9 mouse cellular contexts compared by ENCODE assay signal in the genomic region with DNA sequence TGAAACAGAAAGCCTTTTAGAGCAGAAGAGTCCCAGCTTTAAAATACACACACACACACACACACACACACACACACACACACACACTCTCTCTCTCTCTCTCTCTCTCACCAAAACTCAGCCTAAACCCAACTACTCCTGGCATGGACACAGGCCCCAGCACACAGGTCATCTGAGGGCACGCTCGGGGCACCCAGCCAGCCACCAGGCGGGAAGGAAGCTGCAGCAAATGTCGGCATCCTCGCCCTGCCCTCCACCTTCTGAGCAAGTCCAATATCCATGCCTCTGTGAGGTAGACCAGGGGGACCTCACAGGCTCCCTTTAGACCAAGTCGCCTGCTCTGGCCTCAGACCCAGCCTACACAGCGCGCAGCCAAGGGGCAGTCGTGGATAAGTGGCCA. TPM values are rescaled to one million over a fixed set of nuclear protein-coding genes. Genes with fewer than 3 reads are reported as not detected.
DNase-seq lines count a peak whose midpoint lies in the region; ATAC-seq lines count a peak whose summit lies in the region.
"Had no signal": no experiment of that assay in that cellular context is flagged by ENCODE, and none has a peak within 500 bp of the region (broad histone marks: within the 10 kb centered on the region; RNA-seq: fewer than 3 reads in every experiment).

No protein-coding gene starts in this region.

- no peaks in the 10 kb centered on the region for H3K27me3 ChIP-seq in hindbrain, embryonic 13.5 days
- no peaks in the 10 kb centered on the region for H3K27me3 ChIP-seq in forebrain, embryonic 13.5 days

- no peak overlapping the region for H3K27ac ChIP-seq in hindbrain, embryonic 13.5 days
- H3K27ac ChIP-seq in forebrain, embryonic 13.5 days: no peak overlapping the region

- H3K36me3 ChIP-seq in hindbrain, embryonic 13.5 days: peaks cover 5% of the 10 kb centered on the region; the same call in 1 of the 2 replicates
- 0 out of 2 replicates have a peak, but pooled peaks cover 8% of the 10 kb centered on the region for H3K36me3 ChIP-seq in forebrain, embryonic 13.5 days (ENCODE audit: poor library complexity, severe bottlenecking)

- ATAC-seq in erythroid progenitor cell, adult 5-6 weeks (replicated peaks; ENCODE audit: low FRiP score, poor library complexity, severe bottlenecking): 0 out of 2 replicates have a peak, but pooled peaks have one; percentile 35
- ATAC-seq in hindbrain, embryonic 13.5 days (ENCODE audit: low FRiP score): no peak
- no peak for ATAC-seq in forebrain, embryonic 13.5 days
- ATAC-seq: hindbrain, embryonic 16.5 days had no signal

- no peaks in the 10 kb centered on the region for H3K9me3 ChIP-seq in hindbrain, embryonic 13.5 days
- H3K9me3 ChIP-seq in forebrain, embryonic 13.5 days (replicated peaks): no peaks in the 10 kb centered on the region

- no peak overlapping the region for H3K4me2 ChIP-seq in hindbrain, embryonic 13.5 days
- no peak overlapping the region for H3K4me2 ChIP-seq in forebrain, embryonic 13.5 days

- peak; percentile 69 for DNase-seq in 416B (ENCODE audit: low read depth)
- DNase-seq in adrenal gland, postnatal 10 days: peak; percentile 83
- DNase-seq in kidney, postnatal 25 days: peak; percentile 83 to 88
- DNase-seq in frontal cortex, postnatal 10 days (ENCODE audit: low spot score in 2 of 2): no peak
- no peak for DNase-seq in thymus, postnatal 4 days

- H3K9ac ChIP-seq in hindbrain, embryonic 13.5 days: no peak overlapping the region
- H3K9ac ChIP-seq in forebrain, embryonic 13.5 days: no peak overlapping the region

- H3K4me1 ChIP-seq in hindbrain, embryonic 13.5 days (replicated peaks): 0 out of 2 replicates have a peak, but pooled peaks cover 4% of the 10 kb centered on the region
- H3K4me1 ChIP-seq in forebrain, embryonic 13.5 days: no peaks in the 10 kb centered on the region

- WGBS in hindbrain, embryonic 13.5 days: 86% methylated on average over 9 of the region's 9 CpGs
- 89% methylated on average over 9 of the region's 9 CpGs for WGBS in forebrain, embryonic 13.5 days

- H3K4me3 ChIP-seq in hindbrain, embryonic 13.5 days: no peak overlapping the region
- H3K4me3 ChIP-seq in forebrain, embryonic 13.5 days: no peak overlapping the region

RNA-seq across cellular contexts. Expression of gene Tet3, which starts 14.4 kb away (rescaled TPM):
- 10 to 100 TPM; 57.4 to 64.4 TPM for total RNA-seq in adrenal gland, postnatal 10 days (2021)
- total RNA-seq in erythroid progenitor cell, adult 5-6 weeks (2015; ENCODE audit: low replicate concordance): 33.5 and 46.5 TPM in 2 replicates
- total RNA-seq in erythroid progenitor cell, adult 5-6 weeks (2017; ENCODE audit: low replicate concordance): 28.2 and 32.9 TPM in 2 replicates
- polyA plus RNA-seq in hindbrain, embryonic 13.5 days (2015; fragmentation: Nextera tagmentation; extraction: Ambion mirVana): 69.8 and 75.4 TPM in 2 replicates
- 65.3 and 79.4 TPM in 2 replicates for polyA plus RNA-seq in forebrain, embryonic 13.5 days (2015; fragmentation: Nextera tagmentation; extraction: Ambion mirVana)

RNA-seq across cellular contexts. Expression of gene Dguok, which starts 33.5 kb away (rescaled TPM):
- total RNA-seq in adrenal gland, postnatal 10 days (2021): 10 to 100 TPM; 38.0 to 50.0 TPM
- 26.0 and 58.4 TPM in 2 replicates for total RNA-seq in erythroid progenitor cell, adult 5-6 weeks (2015; ENCODE audit: low replicate concordance)
- 25.1 and 27.7 TPM in 2 replicates for total RNA-seq in erythroid progenitor cell, adult 5-6 weeks (2017; ENCODE audit: low replicate concordance)
- polyA plus RNA-seq in hindbrain, embryonic 13.5 days (2015; fragmentation: Nextera tagmentation; extraction: Ambion mirVana): 69.1 and 69.7 TPM in 2 replicates
- 68.9 and 72.8 TPM in 2 replicates for polyA plus RNA-seq in forebrain, embryonic 13.5 days (2015; fragmentation: Nextera tagmentation; extraction: Ambion mirVana)

Comparison
In these comparisons a context has a peak if more than half of its experiments do, and no peak if none do; other contexts are left out.
1. DNase-seq: peak in 416B (single experiment), adrenal gland, postnatal 10 days (single experiment) and kidney, postnatal 25 days (2 of 2); none in frontal cortex, postnatal 10 days (0 of 2) and thymus, postnatal 4 days (single experiment).